Mouse (Mus musculus) right cerebral cortex, adult 18-20 months (tissue): ENCODE measurements around the gene Pip4k2b.

Source experiments
- DNase-seq: peaks from one replicate; pipeline ENCODE4 v3.0.0; 2022; ENCODE audit warnings: mixed read lengths

Gene Pip4k2b

DNA sequence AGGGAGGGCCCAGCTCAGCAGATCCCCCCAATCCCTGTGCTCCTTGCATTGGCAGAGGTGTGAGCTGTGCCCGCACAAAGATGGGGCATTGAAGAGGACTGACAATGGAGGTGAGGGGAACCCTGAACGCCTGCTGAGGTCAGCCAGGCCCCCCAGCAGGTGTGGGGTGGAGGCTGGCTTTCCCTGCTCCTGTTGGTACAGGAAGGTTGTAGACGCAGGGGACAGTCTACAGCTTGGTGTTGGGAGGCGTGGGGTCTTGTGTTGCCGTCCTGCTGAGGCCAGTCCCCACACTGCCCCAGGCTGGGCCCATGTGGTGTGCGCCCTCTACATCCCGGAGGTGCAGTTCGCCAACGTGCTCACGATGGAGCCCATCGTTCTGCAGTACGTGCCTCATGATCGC is 79.1 kb downstream of the Pip4k2b start:
- DNase-seq, result no peak
